Mouse (Mus musculus) lung, postnatal 4 days (tissue): ENCODE data around the gene Notch2.
"Not testable (repeated sequence)": the region's sequence is repeated elsewhere in the genome, so short reads cannot be mapped to it uniquely, and the experiment has no call there.

Experiments
- DNase-seq, 2 experiments: peaks; one replicate each; pipeline ENCODE4 v3.0.0; 2021

Notch2 gene

GRCm38 (mm10) chr3:98032944-98033343 lies 19.6 kb downstream of the Notch2 start:
- DNase-seq = no peak

DNA sequence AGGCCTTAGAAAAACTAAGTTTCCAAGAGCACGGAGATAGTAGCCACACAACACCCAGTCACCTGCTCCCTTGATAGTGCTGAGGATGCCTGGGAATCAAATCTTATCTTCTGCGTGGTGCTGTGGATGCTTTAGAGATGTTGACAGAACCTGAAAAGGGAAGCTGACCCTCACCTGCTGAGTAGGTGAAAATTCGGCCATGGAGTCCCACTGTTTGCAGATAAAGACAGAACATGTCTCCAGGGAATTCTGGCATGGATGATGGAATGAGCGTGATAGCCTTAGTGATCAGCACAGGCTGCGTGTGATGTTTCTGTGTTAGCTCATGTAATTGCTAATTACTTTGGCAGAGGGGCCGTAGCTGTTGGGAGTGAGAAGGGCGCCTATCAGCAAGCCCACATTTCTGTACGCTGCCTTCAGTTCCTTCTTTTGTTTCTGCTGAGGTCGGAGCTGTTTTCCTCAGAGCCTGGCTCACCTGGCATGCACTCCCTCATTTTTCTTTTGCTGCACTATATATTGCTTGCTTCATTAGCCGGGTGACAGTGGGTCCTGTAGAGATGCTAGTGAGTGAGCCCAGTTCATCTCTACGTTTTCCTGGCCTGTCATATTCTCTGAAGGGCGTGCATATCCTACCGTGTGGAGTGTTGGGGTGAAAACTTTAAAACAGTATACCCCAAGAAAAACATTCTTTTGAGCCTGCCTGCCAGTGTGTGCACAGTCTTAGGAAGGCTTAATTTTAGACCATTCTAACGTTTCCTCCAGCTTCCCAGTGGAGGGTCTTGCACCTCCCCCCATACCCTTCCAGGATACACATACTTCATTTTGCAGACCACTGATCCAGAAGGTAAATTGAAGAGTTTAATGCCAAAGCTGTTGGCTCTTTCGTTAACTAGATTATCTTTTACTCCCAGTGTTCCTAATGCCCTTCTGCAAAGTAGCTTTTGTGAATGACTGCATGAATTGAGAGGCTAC lies 21.6 kb downstream of the Notch2 start:
- DNase-seq = no peak

DNA sequence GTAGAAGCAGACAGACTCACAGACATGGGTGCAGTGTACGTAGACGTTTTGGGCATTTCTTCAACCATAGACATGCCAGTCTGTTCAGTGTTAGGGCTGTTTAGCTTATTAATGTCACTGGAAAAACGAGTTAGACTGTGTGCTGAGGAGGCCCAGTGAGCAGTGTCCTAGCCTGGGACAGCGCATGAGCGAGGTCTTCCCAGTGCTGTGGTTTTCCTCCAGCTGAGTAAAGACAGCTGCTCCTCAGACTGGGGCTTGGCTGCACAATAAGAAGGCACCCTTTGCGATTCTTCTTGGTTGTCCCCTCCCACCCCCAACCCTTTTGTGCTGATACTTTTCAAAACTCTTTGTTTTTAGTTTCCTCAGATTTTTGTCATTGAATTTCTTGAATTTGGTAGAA lies 22.8 kb downstream of the Notch2 start:
- DNase-seq = no peak

DNA sequence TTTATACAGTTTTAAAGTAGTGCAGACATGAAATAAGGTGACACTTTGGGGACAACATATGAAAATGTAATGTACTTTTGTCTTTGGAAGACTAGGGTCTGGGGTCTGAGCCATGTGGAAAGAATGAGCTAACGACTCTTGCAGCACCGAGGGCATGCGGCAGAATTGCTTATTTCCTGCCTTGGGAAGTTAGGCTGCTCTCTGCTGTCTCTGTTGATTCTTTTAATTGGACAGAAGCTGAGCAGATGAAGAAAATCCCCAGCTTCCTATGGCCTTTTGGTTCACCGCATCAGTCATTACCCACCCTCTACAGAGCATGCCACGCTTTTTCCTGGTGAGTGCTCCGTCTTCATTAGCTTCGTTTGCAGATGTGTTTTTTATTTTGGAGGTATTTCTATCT lies 23.8 kb downstream of the Notch2 start:
- no peak for DNase-seq

DNA sequence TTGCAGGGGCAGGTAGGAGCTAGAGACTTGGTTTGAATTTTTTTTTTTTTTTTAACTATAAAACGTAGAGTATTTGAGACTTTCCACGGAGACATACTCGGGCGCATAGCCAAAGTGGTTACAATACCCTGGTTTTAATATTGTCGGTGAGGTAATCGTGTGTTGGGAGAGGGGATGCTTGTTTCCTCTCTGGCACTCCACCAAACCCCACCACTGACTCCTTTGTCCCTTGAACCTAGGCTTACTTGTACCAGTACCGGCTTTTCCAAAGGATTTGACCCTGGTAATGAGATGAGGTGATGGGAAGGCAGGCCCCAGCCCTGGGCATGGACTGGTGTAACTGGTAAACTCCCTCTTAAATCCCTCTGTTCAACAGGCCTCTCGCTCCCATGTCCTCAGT lies 25.3 kb downstream of the Notch2 start:
- DNase-seq = no peak

DNA sequence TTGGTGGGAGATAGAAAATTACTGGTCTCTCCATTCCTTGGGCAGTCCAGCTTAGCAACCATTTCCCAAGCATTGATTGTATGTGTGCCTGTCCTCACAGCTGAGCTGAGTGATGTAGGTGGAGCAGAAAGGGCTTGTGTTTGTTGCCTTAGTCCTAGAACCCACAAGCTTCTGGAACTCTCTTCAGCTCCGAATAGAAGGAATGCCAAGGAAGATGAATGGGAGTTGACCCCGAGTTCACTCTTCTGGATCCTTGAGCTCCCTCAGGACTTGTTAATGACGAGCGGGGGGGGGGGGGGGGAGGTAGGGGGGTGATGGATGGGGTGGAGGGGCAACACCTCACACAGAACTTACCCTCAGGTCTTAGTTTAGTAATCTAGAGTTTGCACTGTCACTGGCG lies 25.9 kb downstream of the Notch2 start:
- no peak for DNase-seq

DNA sequence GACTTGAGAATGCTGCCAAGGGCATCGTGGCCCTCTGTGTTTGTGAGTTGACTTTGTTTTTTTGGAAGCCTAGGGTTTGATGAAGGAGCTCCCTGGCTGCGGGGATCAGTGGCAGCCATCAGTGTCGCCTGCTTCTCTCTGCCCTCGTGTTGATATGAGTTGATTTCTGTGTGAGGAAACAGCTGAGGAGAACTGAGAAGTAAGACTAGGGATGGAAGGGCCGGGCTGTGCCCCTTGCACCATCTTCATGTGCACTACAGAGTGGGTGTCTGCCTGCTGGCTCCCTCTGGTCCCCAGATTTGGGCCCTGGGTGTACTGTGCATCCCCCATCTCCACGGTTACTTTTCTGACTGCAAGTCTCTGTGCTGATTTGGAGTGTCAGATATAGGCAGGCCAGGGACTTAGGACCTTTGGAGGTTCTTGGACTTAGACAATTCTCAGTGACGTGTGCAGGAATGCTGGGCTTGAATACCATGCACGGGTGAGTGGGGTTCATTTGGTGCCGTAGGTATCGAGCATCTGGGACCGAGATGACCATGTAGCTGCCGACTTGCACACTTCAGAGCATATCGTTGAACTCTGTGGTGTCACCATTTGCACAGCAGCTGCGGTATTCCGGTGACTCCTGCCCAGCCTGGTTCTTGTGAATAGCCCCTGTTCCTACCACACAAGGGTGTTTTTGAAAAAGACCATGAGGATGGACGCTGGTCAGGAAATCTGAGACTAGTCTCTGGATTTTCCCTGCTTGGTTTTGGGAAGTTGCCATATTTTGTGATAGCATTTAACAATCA lies 26.5 kb downstream of the Notch2 start:
- no peak for DNase-seq

GRCm38 (mm10) chr3:98040836-98041235 lies 27.5 kb downstream of the Notch2 start:
- no peak for DNase-seq

- DNase-seq = no peak
These were observed 29.0 kb downstream of the Notch2 start for GRCm38 (mm10) chr3:98042301-98042700.

DNA sequence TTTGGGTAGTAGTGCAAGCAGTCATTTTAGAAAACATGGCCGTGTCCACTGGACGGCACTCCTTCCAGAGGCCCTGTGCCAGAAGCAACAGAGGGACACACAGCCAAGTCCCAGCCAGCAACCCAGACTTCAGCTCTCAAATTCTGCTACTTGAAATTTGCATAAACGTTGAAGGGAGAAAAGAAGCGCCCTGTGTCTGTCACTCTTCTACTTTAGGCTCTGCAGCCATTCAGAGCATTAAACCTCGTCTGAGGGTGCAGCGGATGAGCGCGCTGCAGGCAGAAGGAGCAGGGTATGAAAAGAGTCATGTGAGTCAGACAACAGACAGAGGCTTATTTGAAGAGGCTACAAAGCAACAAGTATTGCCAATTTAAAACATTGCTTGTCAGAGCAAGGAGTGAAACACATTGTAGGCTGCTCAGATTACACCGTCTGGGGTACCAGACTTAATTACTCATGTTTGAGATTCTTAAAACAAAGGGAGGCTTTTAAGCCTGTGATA lies 29.7 kb downstream of the Notch2 start:
- peak; percentile 48 to 68 for DNase-seq

- no peak for DNase-seq
These were observed 30.3 kb downstream of the Notch2 start for GRCm38 (mm10) chr3:98043669-98044068.

DNA sequence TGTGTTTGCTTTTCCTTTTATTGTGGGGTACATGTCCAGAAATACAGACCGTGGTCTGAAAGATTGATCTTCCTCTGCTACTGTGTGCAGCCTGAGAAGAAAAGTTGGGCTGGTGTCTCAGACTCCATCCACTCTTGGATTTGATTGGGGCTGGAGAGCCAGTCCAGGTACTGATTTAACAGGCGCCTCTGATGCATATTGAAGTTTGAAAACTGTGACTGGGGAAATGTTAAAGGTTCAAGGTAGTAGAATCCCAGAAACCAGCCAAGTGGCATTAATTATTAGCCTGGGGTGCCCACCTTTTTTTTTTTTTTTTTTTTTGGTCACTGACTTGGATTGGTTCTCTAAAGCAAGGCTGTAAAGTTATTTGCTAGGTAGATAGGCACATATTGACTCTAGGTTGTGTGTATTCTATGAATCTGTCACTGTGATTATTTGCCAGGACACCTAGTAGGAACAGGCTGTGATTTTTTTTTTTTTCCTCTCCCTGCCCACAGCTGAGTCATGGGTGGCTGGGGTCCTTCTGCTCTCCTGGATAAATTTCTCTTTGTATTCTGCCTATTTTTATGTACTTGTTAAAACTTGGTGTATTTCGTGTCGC lies 31.5 kb downstream of the Notch2 start:
- no peak for DNase-seq

- no peak for DNase-seq
These were observed 32.3 kb downstream of the Notch2 start for GRCm38 (mm10) chr3:98045465-98046148.

GRCm38 (mm10) chr3:98046305-98046704 lies 33.0 kb downstream of the Notch2 start:
- peak; percentile 43 to 55 for DNase-seq

GRCm38 (mm10) chr3:98049671-98050070 lies 36.3 kb downstream of the Notch2 start:
- no peak for DNase-seq

- not testable (repeated sequence) for DNase-seq
These were observed 36.8 kb downstream of the Notch2 start for GRCm38 (mm10) chr3:98050086-98050485.

DNA sequence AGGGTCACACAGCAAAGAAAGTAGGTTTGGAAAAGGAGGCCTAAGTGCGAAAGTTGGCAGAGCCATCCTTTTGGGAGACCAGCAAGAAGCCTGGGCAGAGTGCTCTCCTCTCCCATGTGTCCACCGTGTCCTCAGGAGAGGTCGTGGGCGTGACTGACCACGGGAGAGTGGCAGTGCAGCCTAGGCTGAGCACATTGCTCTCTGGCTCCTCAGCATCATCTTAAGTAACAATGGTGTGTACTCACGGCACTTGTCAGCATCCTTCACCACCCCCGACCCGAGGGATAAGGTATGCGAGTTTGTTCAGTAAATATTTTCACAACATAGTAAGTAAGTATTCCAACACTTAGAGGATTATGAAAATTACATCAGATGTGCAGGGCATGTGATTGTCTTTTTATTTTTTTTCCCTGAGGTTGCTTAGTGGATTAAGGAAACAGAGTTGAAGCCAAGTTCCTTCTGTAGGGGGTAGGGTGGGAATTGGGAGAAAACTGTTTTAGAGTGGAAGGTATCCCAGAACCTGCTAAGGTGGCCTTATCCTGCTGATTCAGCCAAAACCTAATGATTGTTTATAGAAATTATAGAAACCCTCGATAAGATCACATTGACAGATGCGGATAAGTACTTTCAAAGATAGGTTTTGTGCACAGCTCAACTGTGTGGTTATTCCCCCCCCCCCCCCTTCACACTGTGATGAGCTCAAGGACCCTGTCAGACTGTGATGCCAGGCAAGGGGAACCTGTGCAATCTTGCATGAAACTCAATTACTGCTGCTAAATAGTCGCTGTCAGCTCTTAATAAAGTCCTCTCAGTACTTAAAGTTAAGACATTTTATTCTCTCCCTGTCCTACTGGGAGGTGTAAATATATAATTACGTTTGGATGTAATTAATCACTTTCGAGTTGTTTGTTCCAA lies 37.4 kb downstream of the Notch2 start:
- DNase-seq = peak; percentile 50 to 77

DNA sequence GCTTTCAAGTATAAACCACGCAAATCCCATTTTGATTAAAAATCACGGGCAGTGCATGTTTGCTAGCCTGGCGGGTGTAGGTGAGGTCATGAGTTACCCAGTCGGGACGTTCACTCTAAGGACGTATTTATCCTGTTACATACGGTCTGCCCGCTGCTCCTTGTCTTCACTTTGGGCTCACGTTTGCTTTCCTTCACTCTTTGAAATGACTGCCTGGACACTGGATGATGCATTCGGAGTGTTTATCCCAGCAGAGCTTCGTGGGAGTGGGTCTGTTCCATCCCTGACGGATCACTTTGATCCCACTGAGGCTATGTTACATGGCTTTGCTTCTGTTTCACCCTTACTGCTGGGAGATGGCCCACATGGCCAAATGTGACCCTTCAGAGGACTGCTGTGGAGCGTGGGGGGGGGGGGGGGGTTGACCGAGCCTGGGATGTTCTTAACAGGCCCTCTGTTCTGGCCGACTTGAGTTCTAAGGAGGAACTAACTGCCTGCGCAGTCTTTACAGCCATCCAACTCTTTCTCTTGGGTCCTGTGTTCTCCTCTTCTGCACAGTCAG lies 38.2 kb downstream of the Notch2 start:
- no peak for DNase-seq

- peak in 1 of 2 experiments; percentile 33 for DNase-seq
These were observed 39.4 kb downstream of the Notch2 start for GRCm38 (mm10) chr3:98052507-98053430.

DNA sequence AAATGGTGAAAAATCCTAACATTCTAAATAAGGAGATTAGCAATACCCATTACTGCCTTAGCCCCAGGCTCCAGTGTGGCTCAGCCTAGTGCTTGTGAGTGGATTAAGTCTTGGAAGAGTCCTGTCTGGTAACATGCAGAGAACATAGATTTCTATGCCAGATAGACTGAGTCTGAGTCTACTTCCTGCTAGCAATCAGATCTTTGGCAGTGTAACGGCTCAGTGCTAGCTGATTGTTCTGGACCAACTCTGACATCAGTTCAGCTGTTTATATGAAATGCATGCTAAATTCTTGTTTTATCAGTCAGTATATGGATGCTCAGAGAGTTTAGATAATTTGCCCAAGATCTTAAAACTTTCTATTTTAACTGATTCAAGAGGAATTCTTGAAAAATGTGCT lies 40.5 kb downstream of the Notch2 start:
- DNase-seq = no peak
